Mouse (Mus musculus): Measurements from ENCODE around the gene Plekhg1.

DNA sequence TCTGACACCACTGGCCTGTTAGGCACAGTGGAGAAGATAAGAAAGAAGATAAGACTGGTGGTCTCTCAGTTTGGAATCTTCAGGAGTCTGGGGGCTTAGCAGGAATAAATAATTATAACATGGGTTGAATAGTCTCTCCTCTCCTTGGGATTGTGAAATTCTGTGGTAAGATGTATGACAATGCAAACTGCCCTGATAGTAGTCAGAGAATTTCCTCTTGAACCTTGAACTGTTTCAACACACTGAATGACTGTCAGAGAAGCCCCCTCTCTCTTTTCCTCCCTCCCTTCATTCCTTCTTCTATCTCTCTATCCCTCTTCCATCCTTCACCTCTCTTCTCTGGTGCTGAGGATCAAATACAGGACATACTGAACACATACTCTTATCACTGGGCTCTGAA, 196.7 kb downstream of the Plekhg1 start:
- TF ChIP-seq GATA1 (IDR thresholded peaks at IDR 0.05; ENCODE audit: borderline replicate concordance, low read length) (no peak), FLI1 (IDR thresholded peaks at IDR 0.05; ENCODE audit: low read length) (no peak)

Data from megakaryocyte, embryonic 14.5 days (primary cell).